In genomic region chr10:26564462-26564861, GRCm38 (mm10) we compare ENCODE assay signal across 8 mouse cellular contexts.
A peak's percentile ranks its signal among the peaks of the same experiment; 100 is the strongest.
DNase-seq lines count a peak whose midpoint lies in the region; ATAC-seq lines count a peak whose summit lies in the region.

No protein-coding gene starts in this region.

- no peak for ATAC-seq in hindbrain, embryonic 13.5 days (ENCODE audit: low FRiP score)
- peak; percentile 69 for ATAC-seq in frontal cortex, adult (ENCODE audit: low TSS enrichment)

- WGBS in hindbrain, embryonic 13.5 days: 50% methylated on average over 11 of the region's 11 CpGs
- 73% methylated on average over 11 of the region's 11 CpGs for WGBS in hindbrain, embryonic 10.5 days

- no peak overlapping the region for H3K9ac ChIP-seq in hindbrain, embryonic 13.5 days

- H3K27ac ChIP-seq in hindbrain, embryonic 13.5 days: no peak overlapping the region
- no peak overlapping the region for H3K27ac ChIP-seq in hindbrain, embryonic 10.5 days

- H3K4me3 ChIP-seq in hindbrain, embryonic 13.5 days: no peak overlapping the region
- H3K4me3 ChIP-seq in hindbrain, embryonic 10.5 days: no peak overlapping the region

- H3K36me3 ChIP-seq in hindbrain, embryonic 13.5 days: no peaks in the 10 kb centered on the region
- no peaks in the 10 kb centered on the region for H3K36me3 ChIP-seq in hindbrain, embryonic 10.5 days

- H3K9me3 ChIP-seq in hindbrain, embryonic 13.5 days: no peaks in the 10 kb centered on the region
- H3K9me3 ChIP-seq in hindbrain, embryonic 10.5 days: no peaks in the 10 kb centered on the region

- no peak for DNase-seq in hindbrain, embryonic 10.5 days (ENCODE audit: low spot score)
- peak; percentile 76 for DNase-seq in adrenal gland, postnatal 10 days
- DNase-seq in induced T-regulatory cell, adult 2 months (ENCODE audit: low read depth): peak; percentile 72
- DNase-seq in lung, adult 18-20 months: peak; percentile 14 to 39
- DNase-seq in ovary, postnatal 14 days (ENCODE audit: low spot score): peak; percentile 31
- peak; percentile 84 for DNase-seq in urinary bladder, postnatal 14 days (ENCODE audit: low spot score)

- peak overlapping the region; percentile 17; the same call in 1 of the 2 replicates for H3K4me2 ChIP-seq in hindbrain, embryonic 13.5 days

- no peaks in the 10 kb centered on the region for H3K4me1 ChIP-seq in hindbrain, embryonic 13.5 days (replicated peaks)
- H3K4me1 ChIP-seq in hindbrain, embryonic 10.5 days (replicated peaks): no peaks in the 10 kb centered on the region

- H3K27me3 ChIP-seq in hindbrain, embryonic 13.5 days: no peaks in the 10 kb centered on the region
- no peaks in the 10 kb centered on the region for H3K27me3 ChIP-seq in hindbrain, embryonic 10.5 days (ENCODE audit: insufficient read depth, poor library complexity, severe bottlenecking)
